Comparison of ENCODE assay signal across 22 mouse cellular contexts in genomic region chr7:98124701-98125100, GRCm38 (mm10). TPM values are rescaled to one million over a fixed set of nuclear protein-coding genes. Genes with fewer than 3 reads are reported as not detected.
DNase-seq lines count a peak whose midpoint lies in the region; ATAC-seq lines count a peak whose summit lies in the region.
"Had no signal": no experiment of that assay in that cellular context is flagged by ENCODE, and none has a peak within 500 bp of the region (broad histone marks: within the 10 kb centered on the region; RNA-seq: fewer than 3 reads in every experiment).

No protein-coding gene starts in this region.

- H3K9me3 ChIP-seq in midbrain, embryonic 11.5 days (ENCODE audit: control insufficient read depth, low read length): no peaks in the 10 kb centered on the region
- H3K9me3 ChIP-seq in midbrain, embryonic 10.5 days (replicated peaks): no peaks in the 10 kb centered on the region
- H3K9me3 ChIP-seq: embryonic facial prominence, embryonic 12.5 days; embryonic facial prominence, embryonic 15.5 days; hindbrain, embryonic 12.5 days; hindbrain, embryonic 15.5 days had no signal

- H3K4me3 ChIP-seq in midbrain, embryonic 11.5 days (ENCODE audit: low read depth, low read length): no peak overlapping the region
- H3K4me3 ChIP-seq in midbrain, embryonic 10.5 days: no peak overlapping the region
- H3K4me3 ChIP-seq: embryonic facial prominence, embryonic 12.5 days; embryonic facial prominence, embryonic 15.5 days; gastrocnemius, adult 2 months; hindbrain, embryonic 12.5 days; hindbrain, embryonic 15.5 days had no signal

- H3K9ac ChIP-seq in midbrain, embryonic 11.5 days (ENCODE audit: low read length): no peak overlapping the region
- H3K9ac ChIP-seq: embryonic facial prominence, embryonic 12.5 days; embryonic facial prominence, embryonic 15.5 days; forebrain, postnatal 0 days; hindbrain, embryonic 12.5 days; hindbrain, embryonic 15.5 days had no signal

- H3K36me3 ChIP-seq in midbrain, embryonic 11.5 days (ENCODE audit: control insufficient read depth, insufficient read depth, low read length): no peaks in the 10 kb centered on the region
- no peaks in the 10 kb centered on the region for H3K36me3 ChIP-seq in midbrain, embryonic 10.5 days
- H3K36me3 ChIP-seq: embryonic facial prominence, embryonic 12.5 days had no signal

- H3K4me2 ChIP-seq in midbrain, embryonic 11.5 days: no peak overlapping the region
- H3K4me2 ChIP-seq: embryonic facial prominence, embryonic 12.5 days; embryonic facial prominence, embryonic 15.5 days; heart, embryonic 11.5 days; hindbrain, embryonic 12.5 days; hindbrain, embryonic 15.5 days had no signal

- 0 out of 2 replicates have a peak, but pooled peaks cover 2% of the 10 kb centered on the region for H3K4me1 ChIP-seq in midbrain, embryonic 11.5 days (ENCODE audit: control insufficient read depth, insufficient read depth, low read length)
- H3K4me1 ChIP-seq in midbrain, embryonic 10.5 days: peaks cover 7% of the 10 kb centered on the region
- H3K4me1 ChIP-seq: embryonic facial prominence, embryonic 12.5 days had no signal

- no peak overlapping the region for H3K27ac ChIP-seq in midbrain, embryonic 11.5 days (ENCODE audit: low read depth, low read length)
- H3K27ac ChIP-seq in midbrain, embryonic 10.5 days (replicated peaks): no peak overlapping the region
- H3K27ac ChIP-seq: embryonic facial prominence, embryonic 12.5 days; embryonic facial prominence, embryonic 15.5 days; gastrocnemius, adult 2 months; hindbrain, embryonic 12.5 days; hindbrain, embryonic 15.5 days had no signal

- WGBS in midbrain, embryonic 11.5 days: 76% methylated on average over 5 of the region's 5 CpGs
- 70% methylated on average over 5 of the region's 5 CpGs for WGBS in midbrain, embryonic 10.5 days

- ATAC-seq in midbrain, embryonic 11.5 days (ENCODE audit: low FRiP score): no peak
- ATAC-seq: CD4-positive, CD25-positive, alpha-beta regulatory T cell, adult 4 months; forebrain, embryonic 14.5 days; forebrain, postnatal 0 days had no signal

- DNase-seq in adrenal gland, postnatal 10 days: peak; percentile 52
- no peak for DNase-seq in adrenal gland, adult 18-20 months (ENCODE audit: low spot score in 2 of 2)
- DNase-seq in midbrain, embryonic 11.5 days (ENCODE audit: low spot score, missing footprints): peak; percentile 81
- DNase-seq in midbrain, embryonic 10.5 days (ENCODE audit: low spot score): no peak
- DNase-seq in adrenal gland, postnatal 36 days: peak; percentile 46 to 53
- no peak for DNase-seq in lung, adult 18-20 months
- DNase-seq: cerebellum, adult 11 months; cerebellum, adult 2 months; cerebellum, adult 9-11 months; cerebellum, postnatal 25 days; forebrain, postnatal 0 days; gastrocnemius, adult 2 months; gastrocnemius, postnatal 14 days; heart, adult 11 months had no signal

- no peaks in the 10 kb centered on the region for H3K27me3 ChIP-seq in midbrain, embryonic 11.5 days (ENCODE audit: control insufficient read depth, insufficient read depth, low read length)
- H3K27me3 ChIP-seq in midbrain, embryonic 10.5 days (ENCODE audit: low read depth, poor library complexity, severe bottlenecking): no peaks in the 10 kb centered on the region; the same call in 1 of the 2 replicates
- H3K27me3 ChIP-seq: embryonic facial prominence, embryonic 15.5 days; hindbrain, embryonic 15.5 days had no signal

RNA-seq across cellular contexts. Expression of gene Myo7a, which starts 5.4 kb away (rescaled TPM):
- 10 to 100 TPM; 48.9 to 87.1 TPM for total RNA-seq in adrenal gland, postnatal 10 days (2021)
- 100 to 1,000 TPM; 117 to 127 TPM for total RNA-seq in adrenal gland, adult 18-20 months (2021)
- 10.1 and 11.1 TPM in 2 replicates for polyA plus RNA-seq in midbrain, embryonic 11.5 days (2014; fragmentation: Nextera tagmentation; extraction: Ambion mirVana)
- 17.7 and 19.2 TPM in 2 replicates for polyA plus RNA-seq in midbrain, embryonic 10.5 days (2016; fragmentation: Nextera tagmentation; extraction: Ambion mirVana)
- total RNA-seq in adrenal gland, postnatal 36 days (2021): 100 to 1,000 TPM; 102 to 124 TPM

RNA-seq across cellular contexts. Expression of gene Omp, which starts 20.6 kb away (rescaled TPM):
- total RNA-seq in adrenal gland, postnatal 10 days (2021): 1 to 10 TPM in 1 of 2 experiments, under 1 TPM in 1; 0.66 to 1.2 TPM
- total RNA-seq in adrenal gland, adult 18-20 months (2021): 1 to 10 TPM in 1 of 2 experiments, not detected in 1; 4.4 TPM
- 0.18 and 0.23 TPM in 2 replicates for polyA plus RNA-seq in midbrain, embryonic 11.5 days (2014; fragmentation: Nextera tagmentation; extraction: Ambion mirVana)
- 0.10 TPM in 2 replicates for polyA plus RNA-seq in midbrain, embryonic 10.5 days (2016; fragmentation: Nextera tagmentation; extraction: Ambion mirVana)
- 1 to 10 TPM in 1 of 2 experiments, under 1 TPM in 1; 0.20 to 3.1 TPM for total RNA-seq in adrenal gland, postnatal 36 days (2021)
- polyA plus RNA-seq: CD4-positive, CD25-positive, alpha-beta regulatory T cell, adult 4 months; forebrain, embryonic 11.5 days had no signal

RNA-seq across cellular contexts. Expression of gene Capn5, which starts 53.4 kb away (rescaled TPM):
- total RNA-seq in adrenal gland, postnatal 10 days (2021): 10 to 100 TPM in 1 of 2 experiments, 1 to 10 TPM in 1; 8.2 to 13.4 TPM
- total RNA-seq in adrenal gland, adult 18-20 months (2021): 1 to 10 TPM; 4.2 to 4.6 TPM
- 3.5 and 3.7 TPM in 2 replicates for polyA plus RNA-seq in midbrain, embryonic 11.5 days (2014; fragmentation: Nextera tagmentation; extraction: Ambion mirVana)
- 6.4 and 7.0 TPM in 2 replicates for polyA plus RNA-seq in midbrain, embryonic 10.5 days (2016; fragmentation: Nextera tagmentation; extraction: Ambion mirVana)
- total RNA-seq in adrenal gland, postnatal 36 days (2021): 1 to 10 TPM; 3.7 to 7.0 TPM

Comparison
In these comparisons a context has a peak if more than half of its experiments do, and no peak if none do; other contexts are left out.
1. DNase-seq: peak in adrenal gland, postnatal 10 days (single experiment), midbrain, embryonic 11.5 days (single experiment) and adrenal gland, postnatal 36 days (2 of 2); none in adrenal gland, adult 18-20 months (0 of 2), midbrain, embryonic 10.5 days (single experiment) and lung, adult 18-20 months (0 of 2).